Mouse (Mus musculus): ENCODE measurements around the gene Ing5. TPM values are rescaled to one million over a fixed set of nuclear protein-coding genes. Genes with fewer than 3 reads are reported as not detected.
A peak's percentile ranks its signal among the peaks of the same experiment; 100 is the strongest.
"Not testable (repeated sequence)": the region's sequence is repeated elsewhere in the genome, so short reads cannot be mapped to it uniquely, and the experiment has no call there.

Ing5 gene
- polyA plus RNA-seq, 1 experiment: 8.6 TPM

DNA sequence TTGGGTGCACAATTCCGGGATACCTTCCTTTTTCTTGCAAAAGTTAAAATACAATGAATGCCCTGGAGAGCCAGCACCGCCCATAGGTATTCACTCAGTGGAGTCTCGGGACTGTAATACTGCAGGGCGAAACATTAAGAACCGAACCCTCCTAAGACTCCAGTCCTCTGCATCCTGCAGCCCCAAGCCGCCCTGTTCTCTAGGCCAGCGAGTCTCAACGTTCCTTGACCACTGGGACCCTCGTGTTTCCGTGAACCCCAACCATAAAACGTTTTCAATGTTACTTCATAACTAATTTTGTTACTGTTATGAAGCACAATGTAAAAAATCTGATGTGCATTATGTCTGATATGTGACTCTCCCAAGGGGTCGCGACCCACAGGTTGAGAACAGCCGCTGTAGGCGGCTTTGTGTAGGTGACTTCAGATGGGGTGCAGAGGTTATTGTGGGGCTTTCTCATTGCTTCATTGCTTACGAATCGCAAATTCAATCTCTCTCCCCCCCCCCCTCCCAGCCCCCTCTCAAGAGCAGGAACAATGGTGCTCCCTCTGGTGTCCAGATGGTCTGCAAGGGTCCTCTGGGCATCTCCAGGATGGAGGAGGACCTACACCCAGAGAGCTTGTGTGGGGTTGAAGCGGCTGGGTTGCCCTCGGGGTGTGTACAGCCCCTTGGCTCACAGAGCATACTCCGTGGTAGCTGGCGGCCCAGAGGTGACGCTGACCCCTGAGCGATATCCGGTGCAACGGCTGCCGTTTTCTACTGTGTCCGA lies 22.2 kb downstream of the Ing5 start:
- TF ChIP-seq POLR2A (IDR thresholded peaks at IDR 0.05; ENCODE audit: extremely low read depth, insufficient read depth, low read length) (no peak), CTCF (IDR thresholded peaks at IDR 0.05; ENCODE audit: extremely low read depth, insufficient read depth, low read length) (no peak)
- H3K27ac ChIP-seq (ENCODE audit: insufficient read depth, low read length): peak overlapping the region; percentile 18
- H3K4me1 ChIP-seq (ENCODE audit: control insufficient read depth, insufficient read depth, low read length): no peaks in the 10 kb centered on the region; the same call in 1 of the 2 replicates
- peak overlapping the region; percentile 45 for H3K4me3 ChIP-seq (ENCODE audit: insufficient read depth, low read length)

DNA sequence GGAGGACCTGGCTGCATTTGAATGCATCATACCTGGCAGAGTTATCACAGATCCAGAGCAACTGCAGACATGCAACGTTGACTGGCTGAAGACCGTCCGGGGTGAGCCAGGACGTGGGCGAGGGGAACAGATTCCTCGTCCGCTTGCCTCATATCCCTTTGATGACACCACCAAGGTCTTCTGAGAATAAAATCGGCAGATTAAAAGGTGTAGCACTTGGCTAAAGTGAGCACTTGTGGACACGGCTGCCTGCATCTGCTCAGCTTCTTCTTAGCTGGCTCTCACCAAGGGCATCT lies 22.7 kb downstream of the Ing5 start:
- no peak overlapping the region for H3K27ac ChIP-seq (ENCODE audit: insufficient read depth, low read length)
- H3K4me3 ChIP-seq (ENCODE audit: insufficient read depth, low read length): no peak overlapping the region
- no peak for TF ChIP-seq CTCF (IDR thresholded peaks at IDR 0.05; ENCODE audit: extremely low read depth, insufficient read depth, low read length)
- no peak for TF ChIP-seq POLR2A (IDR thresholded peaks at IDR 0.05; ENCODE audit: extremely low read depth, insufficient read depth, low read length)
- H3K4me1 ChIP-seq (ENCODE audit: control insufficient read depth, insufficient read depth, low read length): no peaks in the 10 kb centered on the region; the same call in 1 of the 2 replicates

DNA sequence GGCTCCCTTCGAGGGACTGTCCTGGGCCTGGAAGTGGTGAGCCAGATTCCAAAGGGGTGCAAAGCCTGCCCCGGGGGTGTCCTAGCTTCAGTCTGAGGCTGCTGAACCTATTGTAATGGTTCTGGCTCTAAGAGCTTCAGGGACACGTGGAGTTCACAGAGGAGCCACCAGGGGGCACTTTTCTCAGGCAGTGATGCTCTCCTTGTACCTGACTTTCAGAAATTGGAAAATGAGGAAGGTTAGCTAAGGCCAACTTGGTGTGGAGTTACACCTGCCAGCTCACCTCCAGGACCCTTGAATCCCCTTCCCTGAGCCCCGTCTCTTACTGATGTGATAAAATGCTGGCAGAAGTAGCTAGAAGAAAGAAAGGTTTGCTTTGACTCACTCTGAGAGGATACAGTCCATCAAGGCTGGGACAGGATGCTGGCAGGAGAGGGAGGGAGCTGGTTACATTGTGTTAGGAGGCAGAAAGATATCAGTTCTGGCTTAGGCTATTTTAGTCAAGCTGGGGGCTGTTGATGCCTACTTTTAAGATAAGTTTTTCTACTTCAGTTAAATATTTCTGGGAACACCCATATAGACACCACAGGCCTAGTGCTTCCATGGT lies 29.1 kb downstream of the Ing5 start:
- not testable (repeated sequence) for H3K4me3 ChIP-seq (ENCODE audit: insufficient read depth, low read length); H3K27ac ChIP-seq (ENCODE audit: insufficient read depth, low read length); H3K4me1 ChIP-seq (ENCODE audit: control insufficient read depth, insufficient read depth, low read length)

GRCm38 (mm10) chr1:93834671-93835150 lies 30.9 kb downstream of the Ing5 start:
- H3K27ac ChIP-seq (ENCODE audit: insufficient read depth, low read length): no peak overlapping the region
- TF ChIP-seq POLR2A (IDR thresholded peaks at IDR 0.05; ENCODE audit: extremely low read depth, insufficient read depth, low read length) (no peak), CTCF (IDR thresholded peaks at IDR 0.05; ENCODE audit: extremely low read depth, insufficient read depth, low read length) (no peak)
- H3K4me3 ChIP-seq (ENCODE audit: insufficient read depth, low read length): no peak overlapping the region
- H3K4me1 ChIP-seq (ENCODE audit: control insufficient read depth, insufficient read depth, low read length): no peaks in the 10 kb centered on the region

GRCm38 (mm10) chr1:93835211-93835610 lies 31.4 kb downstream of the Ing5 start:
- Histone ChIP-seq H3K4me1 (ENCODE audit: control insufficient read depth, insufficient read depth, low read length) (no peaks in the 10 kb centered on the region), H3K4me3 (ENCODE audit: insufficient read depth, low read length) (no peak overlapping the region), H3K27ac (ENCODE audit: insufficient read depth, low read length) (no peak overlapping the region)
- TF ChIP-seq CTCF (IDR thresholded peaks at IDR 0.05; ENCODE audit: extremely low read depth, insufficient read depth, low read length) (no peak), POLR2A (IDR thresholded peaks at IDR 0.05; ENCODE audit: extremely low read depth, insufficient read depth, low read length) (no peak)

- Histone ChIP-seq H3K4me1 (ENCODE audit: control insufficient read depth, insufficient read depth, low read length) (no peaks in the 10 kb centered on the region), H3K27ac (ENCODE audit: insufficient read depth, low read length) (no peak overlapping the region), H3K4me3 (ENCODE audit: insufficient read depth, low read length) (no peak overlapping the region)
- TF ChIP-seq POLR2A (IDR thresholded peaks at IDR 0.05; ENCODE audit: extremely low read depth, insufficient read depth, low read length) (no peak), CTCF (IDR thresholded peaks at IDR 0.05; ENCODE audit: extremely low read depth, insufficient read depth, low read length) (no peak)
These were observed 32.2 kb downstream of the Ing5 start for GRCm38 (mm10) chr1:93835876-93836531.

DNA sequence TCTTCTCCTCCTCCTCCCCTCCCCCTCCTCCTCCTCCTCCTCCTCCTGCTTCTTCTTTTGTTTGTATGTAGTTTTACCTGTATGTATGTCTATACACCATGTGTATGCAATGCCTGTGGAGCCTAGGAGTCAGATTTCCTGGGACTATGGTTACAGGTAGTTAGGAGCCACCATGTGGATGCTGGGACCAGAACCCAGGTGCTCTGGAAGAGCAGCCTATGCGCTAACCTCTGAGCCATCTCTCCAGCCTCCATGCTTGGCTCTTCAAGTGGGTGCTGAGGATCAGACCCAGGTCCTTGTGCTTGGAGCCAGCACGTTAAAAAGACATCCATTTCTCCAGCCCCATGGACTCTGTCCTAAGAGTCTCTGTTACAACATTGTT lies 32.8 kb downstream of the Ing5 start:
- H3K4me3 ChIP-seq (ENCODE audit: insufficient read depth, low read length): no peak overlapping the region
- H3K4me1 ChIP-seq (ENCODE audit: control insufficient read depth, insufficient read depth, low read length): no peaks in the 10 kb centered on the region
- no peak overlapping the region for H3K27ac ChIP-seq (ENCODE audit: insufficient read depth, low read length)
- no peak for TF ChIP-seq POLR2A (IDR thresholded peaks at IDR 0.05; ENCODE audit: extremely low read depth, insufficient read depth, low read length)
- no peak for TF ChIP-seq CTCF (IDR thresholded peaks at IDR 0.05; ENCODE audit: extremely low read depth, insufficient read depth, low read length)

- no peaks in the 10 kb centered on the region for H3K4me1 ChIP-seq (ENCODE audit: control insufficient read depth, insufficient read depth, low read length)
- no peak overlapping the region for H3K27ac ChIP-seq (ENCODE audit: insufficient read depth, low read length)
- TF ChIP-seq CTCF (IDR thresholded peaks at IDR 0.05; ENCODE audit: extremely low read depth, insufficient read depth, low read length) (no peak), POLR2A (IDR thresholded peaks at IDR 0.05; ENCODE audit: extremely low read depth, insufficient read depth, low read length) (no peak)
- H3K4me3 ChIP-seq (ENCODE audit: insufficient read depth, low read length): no peak overlapping the region
These were observed 33.6 kb downstream of the Ing5 start for GRCm38 (mm10) chr1:93837335-93837734.

- not testable (repeated sequence) for H3K4me3 ChIP-seq (ENCODE audit: insufficient read depth, low read length); H3K4me1 ChIP-seq (ENCODE audit: control insufficient read depth, insufficient read depth, low read length); H3K27ac ChIP-seq (ENCODE audit: insufficient read depth, low read length)
These were observed 34.8 kb downstream of the Ing5 start for GRCm38 (mm10) chr1:93838569-93838968.

GRCm38 (mm10) chr1:93845766-93846366 lies 42.1 kb downstream of the Ing5 start:
- H3K27ac ChIP-seq (ENCODE audit: insufficient read depth, low read length); H3K4me1 ChIP-seq (ENCODE audit: control insufficient read depth, insufficient read depth, low read length): not testable (repeated sequence)

DNA sequence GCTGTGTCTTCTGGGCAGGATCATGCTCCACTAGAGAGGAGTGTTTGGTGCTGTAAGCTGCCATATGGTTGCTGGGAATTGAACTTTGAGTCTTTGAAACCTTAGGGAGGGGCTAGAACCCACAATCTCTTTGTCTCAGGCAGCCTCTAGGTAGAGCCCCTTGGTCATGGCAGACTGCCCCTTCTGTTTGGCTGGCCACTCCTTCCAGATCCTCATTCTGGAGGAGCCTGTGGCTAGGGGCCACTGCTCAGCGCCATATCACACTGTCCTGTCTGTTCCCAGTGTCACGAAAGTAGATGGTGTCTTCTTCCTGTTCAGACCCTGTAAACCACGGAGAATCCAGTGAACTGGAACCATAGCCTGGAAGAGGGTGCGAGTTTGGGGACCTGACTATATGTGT lies 52.0 kb downstream of the Ing5 start:
- not testable (repeated sequence) for H3K4me1 ChIP-seq (ENCODE audit: control insufficient read depth, insufficient read depth, low read length); H3K4me3 ChIP-seq (ENCODE audit: insufficient read depth, low read length); H3K27ac ChIP-seq (ENCODE audit: insufficient read depth, low read length)

More at GRCm38 (mm10) chr1:93845766-93846366, 42.1 kb downstream of the Ing5 start:
- not testable (repeated sequence) for H3K4me3 ChIP-seq (ENCODE audit: insufficient read depth, low read length)

All from cortical plate, adult 2 months (tissue).